Mouse (Mus musculus): Measurements from ENCODE around the gene Ccnh.
"Not testable (repeated sequence)": the region's sequence is repeated elsewhere in the genome, so short reads cannot be mapped to it uniquely, and the experiment has no call there.

The Ccnh gene

DNA sequence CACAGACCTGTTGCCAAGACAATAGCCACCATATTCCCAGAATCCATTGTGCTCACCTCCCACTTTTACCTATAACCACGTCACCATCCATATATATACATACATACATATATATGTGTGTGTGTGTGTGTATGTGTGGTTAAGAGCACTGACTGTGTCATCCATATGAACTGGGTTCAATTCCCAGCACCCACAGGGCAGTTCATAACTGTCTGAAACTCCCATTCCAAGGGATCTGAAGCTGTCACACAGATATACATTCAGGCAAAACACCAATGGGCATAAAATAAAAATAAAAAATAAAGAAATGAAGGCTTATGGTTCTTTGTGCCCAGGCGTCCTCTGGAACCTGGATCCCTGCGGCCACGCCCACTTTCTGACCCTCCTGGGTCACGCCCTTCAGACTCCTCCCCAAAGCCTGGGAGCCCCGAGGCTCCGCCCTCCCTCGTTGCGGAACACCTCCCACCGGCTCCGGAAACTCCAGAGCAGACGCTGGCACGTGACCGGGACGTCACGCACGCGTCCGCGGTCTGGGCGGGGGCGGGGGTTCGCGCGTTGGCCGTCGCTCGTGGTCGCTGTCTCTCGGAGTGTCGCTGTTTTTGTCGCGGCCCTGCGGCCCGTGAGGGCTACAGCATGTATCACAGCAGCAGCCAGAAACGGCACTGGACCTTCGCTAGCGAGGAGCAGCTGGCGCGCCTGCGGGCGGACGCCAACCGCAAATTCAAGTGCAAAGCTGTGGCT lies at the start of gene Ccnh:
TSS of gene Ccnh (plus strand) at position 506 of the 741 bp plus-strand sequence.
- in situ Hi-C loops (cut with MboI, MseI) = no loop called here

DNA sequence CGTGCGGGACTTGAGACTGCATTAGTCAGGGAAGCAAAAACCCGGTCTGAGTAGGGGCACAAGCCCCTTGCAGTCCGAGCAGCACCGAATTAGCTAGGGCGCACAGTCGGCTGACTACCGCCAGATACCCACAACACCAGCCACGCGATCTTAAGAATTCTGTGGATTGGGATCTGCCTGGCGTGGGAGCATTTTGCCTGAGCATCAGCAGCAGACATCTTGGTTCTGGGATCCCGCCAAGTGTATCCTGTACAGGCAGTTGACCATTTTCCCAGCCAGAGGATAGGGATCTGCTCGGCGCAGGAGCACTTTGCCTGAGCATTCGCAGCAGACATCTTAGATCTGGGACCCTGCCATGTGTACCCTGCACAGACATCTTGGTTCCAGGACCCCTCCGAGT lies 45.8 kb upstream of the Ccnh start:
- in situ Hi-C loops (cut with MboI, MseI) = not testable (repeated sequence)

DNA sequence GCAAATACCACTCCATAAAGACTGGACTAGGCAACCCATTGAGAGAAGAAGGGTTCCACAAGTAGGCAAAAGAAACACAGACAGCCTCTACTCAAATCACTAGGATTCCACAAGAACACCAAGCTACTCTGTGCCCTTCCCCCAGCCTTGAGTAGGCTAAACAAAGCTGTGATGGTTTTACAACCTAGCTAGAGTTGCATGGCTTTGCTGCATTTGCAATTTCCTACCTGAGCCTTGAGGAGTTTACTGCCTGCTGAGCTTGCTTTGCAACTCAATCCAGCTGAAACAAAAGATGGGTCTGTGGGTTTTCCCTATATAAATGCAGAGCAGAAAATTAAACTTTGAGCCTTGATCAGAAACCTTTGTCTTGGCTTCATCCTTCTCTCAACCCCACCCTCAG lies 42.7 kb upstream of the Ccnh start:
- in situ Hi-C loops (cut with MboI, MseI) = no loop called here

DNA sequence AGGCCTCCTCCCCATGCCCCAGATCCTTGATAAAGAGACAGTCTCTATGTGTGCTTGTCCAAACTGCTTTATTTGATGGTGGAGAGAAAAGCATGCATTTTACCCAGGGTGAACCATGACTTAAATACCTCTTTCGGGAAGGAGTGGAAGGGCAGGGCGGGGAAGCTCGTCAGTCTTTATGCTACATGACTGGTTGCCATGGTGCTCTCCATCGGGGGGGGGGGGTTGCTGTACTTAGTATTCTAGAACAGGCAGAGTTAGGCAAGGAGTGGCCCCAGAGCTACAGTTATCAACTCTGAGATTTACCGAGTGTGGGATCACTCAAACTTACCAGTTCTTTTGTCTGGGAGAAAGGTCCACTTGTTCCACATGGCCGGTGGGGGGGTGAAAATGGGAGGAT lies 34.5 kb upstream of the Ccnh start:
- in situ Hi-C loops (cut with MboI, MseI) = no loop called here

GRCm38 (mm10) chr13:85159971-85160370 lies 29.2 kb upstream of the Ccnh start:
- in situ Hi-C loops (cut with MboI, MseI) = no loop called here

- in situ Hi-C loops (cut with MboI, MseI) = no loop called here
Observed at GRCm38 (mm10) chr13:85164512-85165124, 24.6 kb upstream of the Ccnh start.

- in situ Hi-C loops (cut with MboI, MseI) = no loop called here
Observed at GRCm38 (mm10) chr13:85189644-85190121, 475 bp downstream of the Ccnh start.

DNA sequence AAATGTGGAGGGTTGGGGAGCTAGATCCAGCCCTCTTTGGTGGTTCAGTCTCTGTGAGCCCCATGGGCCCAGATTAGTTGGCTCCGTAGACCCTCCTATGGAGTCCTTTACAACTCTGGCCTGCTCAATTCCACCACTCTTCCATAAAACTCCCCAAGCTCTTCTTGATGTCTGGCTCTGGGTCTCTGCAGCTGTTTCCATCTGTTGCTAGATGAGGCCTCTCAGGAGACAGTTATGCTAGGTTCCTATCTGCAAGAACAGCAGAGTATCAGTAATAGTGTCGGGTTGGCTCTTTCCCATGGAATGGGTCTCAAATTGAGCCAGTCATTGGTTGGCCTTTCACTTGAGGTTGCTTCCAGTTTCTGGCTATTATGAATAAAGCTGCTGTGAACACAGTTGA lies 2.0 kb downstream of the Ccnh start:
- in situ Hi-C loops (cut with MboI, MseI) = no loop called here

DNA sequence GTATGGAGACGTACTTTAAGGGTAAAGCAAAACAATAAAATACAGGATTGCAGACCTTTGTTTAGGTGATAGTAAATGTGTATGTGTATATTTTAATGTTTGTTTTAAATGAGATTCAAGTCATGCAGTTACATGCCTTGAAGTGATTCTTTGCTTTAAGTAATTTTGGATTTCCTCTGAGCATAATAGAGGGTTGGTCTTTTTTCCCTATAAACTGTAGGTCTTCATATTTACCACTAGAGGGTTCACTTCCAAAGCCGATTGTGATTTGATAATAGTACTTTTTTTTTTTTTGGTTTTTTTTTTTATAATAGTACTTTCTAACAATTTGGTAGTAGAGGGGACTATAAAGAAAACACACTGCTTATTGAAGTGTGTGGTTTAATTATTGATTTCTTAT lies 18.3 kb downstream of the Ccnh start:
- in situ Hi-C loops (cut with MboI, MseI) = no loop called here

- in situ Hi-C loops (cut with MboI, MseI) = no loop called here
Observed at GRCm38 (mm10) chr13:85208656-85209055, 19.4 kb downstream of the Ccnh start.

DNA sequence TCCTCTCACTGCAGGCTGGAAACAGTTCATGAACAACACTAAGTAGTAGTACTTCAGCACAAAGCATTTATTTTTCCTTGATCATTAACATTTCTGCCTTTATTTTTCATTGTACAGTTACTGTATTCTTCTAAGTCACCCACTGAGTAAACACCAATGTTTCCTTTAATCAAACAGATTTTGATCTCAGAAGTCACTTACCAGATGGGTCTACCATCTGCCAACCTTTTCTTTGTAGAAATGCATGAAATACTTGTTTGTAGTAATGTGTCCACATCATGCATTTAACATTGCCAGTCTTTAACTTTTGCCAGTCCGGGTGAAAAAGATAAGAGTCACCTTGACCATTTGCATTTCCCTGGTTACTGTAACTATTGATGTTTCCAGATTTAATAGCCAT lies 21.1 kb downstream of the Ccnh start:
- in situ Hi-C loops (cut with MboI, MseI) = no loop called here

GRCm38 (mm10) chr13:85218656-85219055 lies 29.4 kb downstream of the Ccnh start:
- in situ Hi-C loops (cut with MboI, MseI) = no loop called here

GRCm38 (mm10) chr13:85238760-85239159 lies 49.6 kb downstream of the Ccnh start:
- in situ Hi-C loops (cut with MboI, MseI) = no loop called here
